Mouse (Mus musculus) midbrain, embryonic 15.5 days (tissue): Measurements from ENCODE around the gene Plekhg1. TPM values are rescaled to one million over a fixed set of nuclear protein-coding genes. Genes with fewer than 3 reads are reported as not detected.

Experiments
- ATAC-seq: fragments of 200-750 bp; cut with Nextera tagmentation; replicated peaks from 2 replicates; pipeline ENCODE4 v1.8.0; 2017; ENCODE audit warnings: moderate TSS enrichment
- H3K27ac ChIP-seq: fragments of 300-500 bp; sonication (generic); 2 replicates; pipeline ENCODE4 v1.5.1; 2015; ENCODE audit warnings: mild to moderate bottlenecking, inconsistent platforms
- H3K27me3 ChIP-seq: fragments of 300-500 bp; sonication (generic); replicated peaks from 2 replicates; pipeline ENCODE4 v1.6.1; 2015; ENCODE audit warnings: inconsistent platforms
- H3K36me3 ChIP-seq: fragments of 300-500 bp; sonication (generic); replicated peaks from 2 replicates; pipeline ENCODE4 v1.6.1; 2015; ENCODE audit warnings: inconsistent platforms
- H3K4me1 ChIP-seq: fragments of 300-500 bp; sonication (generic); 2 replicates; pipeline ENCODE4 v1.6.1; 2015; ENCODE audit warnings: inconsistent platforms
- H3K4me2 ChIP-seq: fragments of 300-500 bp; sonication (generic); 2 replicates; pipeline ENCODE4 v1.6.1; 2015; ENCODE audit warnings: inconsistent platforms, mild to moderate bottlenecking, moderate library complexity
- H3K4me3 ChIP-seq: fragments of 300-500 bp; sonication (generic); 2 replicates; pipeline ENCODE4 v1.5.1; 2015; ENCODE audit warnings: mild to moderate bottlenecking, inconsistent platforms
- H3K9ac ChIP-seq: fragments of 300-500 bp; sonication (generic); 2 replicates; pipeline ENCODE4 v1.6.1; 2015; ENCODE audit warnings: mild to moderate bottlenecking, inconsistent platforms
- H3K9me3 ChIP-seq: fragments of 300-500 bp; sonication (generic); 2 replicates; pipeline ENCODE4 v1.6.1; 2016; ENCODE audit warnings: inconsistent platforms
- WGBS: fragments of 180-500 bp; shearing (Covaris S2); methylation state at CpG from one replicate; pipeline ENCODE4 v1.1.7; 2015; ENCODE audit warnings: mixed read lengths; 5-methylcytosine and 5-hydroxymethylcytosine counted together
- polyA plus RNA-seq: library from polyadenylated mRNA; unstranded; fragments of >200 nt; fragmentation: Nextera tagmentation; extraction: Ambion mirVana; gene quantifications from 2 replicates; pipeline ENCODE4 v1.2.1, GENCODE M21; 2015

The Plekhg1 gene
- polyA plus RNA-seq, 1 experiment from 2014 or later = 8.0 TPM

- no peaks in the 10 kb centered on the region for H3K27me3 ChIP-seq
- no peaks in the 10 kb centered on the region for H3K9me3 ChIP-seq
- no peak overlapping the region for H3K4me3 ChIP-seq
- 97% methylated on average over 6 of the region's 6 CpGs for WGBS
- no peak for ATAC-seq
- H3K4me1 ChIP-seq = no peaks in the 10 kb centered on the region
- H3K4me2 ChIP-seq = no peak overlapping the region
- H3K9ac ChIP-seq = no peak overlapping the region
- H3K27ac ChIP-seq = no peak overlapping the region
- no peaks in the 10 kb centered on the region for H3K36me3 ChIP-seq
Measured at GRCm38 (mm10) chr10:3990295-3990883, 250.2 kb downstream of the Plekhg1 start.

- no peak for ATAC-seq
- H3K9ac ChIP-seq = no peak overlapping the region
- H3K27ac ChIP-seq = no peak overlapping the region
- H3K4me2 ChIP-seq = no peak overlapping the region
- H3K4me3 ChIP-seq = no peak overlapping the region
- H3K9me3 ChIP-seq = no peaks in the 10 kb centered on the region
- no peaks in the 10 kb centered on the region for H3K36me3 ChIP-seq
- no peaks in the 10 kb centered on the region for H3K4me1 ChIP-seq
- H3K27me3 ChIP-seq = no peaks in the 10 kb centered on the region
- WGBS = 91% methylated on average over 8 of the region's 8 CpGs
Measured at GRCm38 (mm10) chr10:3993365-3994102, 253.4 kb downstream of the Plekhg1 start.

- H3K27me3 ChIP-seq = no peaks in the 10 kb centered on the region
- ATAC-seq = no peak
- 85% methylated on average over 4 of the region's 4 CpGs for WGBS
- no peak overlapping the region for H3K4me3 ChIP-seq
- no peaks in the 10 kb centered on the region for H3K9me3 ChIP-seq
- H3K27ac ChIP-seq = no peak overlapping the region
- H3K9ac ChIP-seq = no peak overlapping the region
- no peaks in the 10 kb centered on the region for H3K36me3 ChIP-seq
- H3K4me1 ChIP-seq = no peaks in the 10 kb centered on the region
- H3K4me2 ChIP-seq = no peak overlapping the region
Measured at GRCm38 (mm10) chr10:3995277-3995676, 255.1 kb downstream of the Plekhg1 start.

- Histone ChIP-seq H3K36me3 (no peaks in the 10 kb centered on the region), H3K9me3 (no peaks in the 10 kb centered on the region), H3K4me2 (no peak overlapping the region), H3K9ac (no peak overlapping the region), H3K27me3 (no peaks in the 10 kb centered on the region), H3K4me1 (no peaks in the 10 kb centered on the region), H3K27ac (no peak overlapping the region), H3K4me3 (no peak overlapping the region)
- WGBS = 53% methylated on average over 15 of the region's 15 CpGs
- ATAC-seq = peak; percentile 91
Measured at GRCm38 (mm10) chr10:3996170-3996876, 256.2 kb downstream of the Plekhg1 start.

- no peaks in the 10 kb centered on the region for H3K9me3 ChIP-seq
- H3K9ac ChIP-seq = no peak overlapping the region
- H3K27me3 ChIP-seq = no peaks in the 10 kb centered on the region
- 90% methylated on average over 7 of the region's 7 CpGs for WGBS
- H3K27ac ChIP-seq = no peak overlapping the region
- no peaks in the 10 kb centered on the region for H3K36me3 ChIP-seq
- ATAC-seq = no peak
- H3K4me1 ChIP-seq = no peaks in the 10 kb centered on the region
- no peak overlapping the region for H3K4me2 ChIP-seq
- no peak overlapping the region for H3K4me3 ChIP-seq
Measured at GRCm38 (mm10) chr10:3997851-3998426, 257.8 kb downstream of the Plekhg1 start.

- H3K9me3 ChIP-seq = no peaks in the 10 kb centered on the region
- 88% methylated on average over 5 of the region's 5 CpGs for WGBS
- no peak overlapping the region for H3K9ac ChIP-seq
- no peak overlapping the region for H3K4me3 ChIP-seq
- no peak for ATAC-seq
- no peak overlapping the region for H3K4me2 ChIP-seq
- no peaks in the 10 kb centered on the region for H3K4me1 ChIP-seq
- no peaks in the 10 kb centered on the region for H3K27me3 ChIP-seq
- no peaks in the 10 kb centered on the region for H3K36me3 ChIP-seq
- no peak overlapping the region for H3K27ac ChIP-seq
Measured at GRCm38 (mm10) chr10:4002711-4003110, 262.5 kb downstream of the Plekhg1 start.

- Histone ChIP-seq H3K9me3 (no peaks in the 10 kb centered on the region), H3K27ac (no peak overlapping the region), H3K4me3 (no peak overlapping the region), H3K27me3 (no peaks in the 10 kb centered on the region), H3K4me2 (no peak overlapping the region), H3K4me1 (no peaks in the 10 kb centered on the region), H3K36me3 (no peaks in the 10 kb centered on the region), H3K9ac (no peak overlapping the region)
- 88% methylated on average over 7 of the region's 7 CpGs for WGBS
- ATAC-seq = no peak
Measured at GRCm38 (mm10) chr10:4005191-4005590, 265.0 kb downstream of the Plekhg1 start.

- Histone ChIP-seq H3K4me3 (no peak overlapping the region), H3K4me1 (no peaks in the 10 kb centered on the region), H3K27ac (no peak overlapping the region), H3K27me3 (no peaks in the 10 kb centered on the region), H3K4me2 (no peak overlapping the region), H3K9me3 (no peaks in the 10 kb centered on the region), H3K36me3 (no peaks in the 10 kb centered on the region), H3K9ac (no peak overlapping the region)
- 68% methylated on average over 7 of the region's 7 CpGs for WGBS
- ATAC-seq = 0 out of 2 replicates have a peak, but pooled peaks have one; percentile 56
Measured at GRCm38 (mm10) chr10:4006296-4007015, 266.3 kb downstream of the Plekhg1 start.

Other genes starting within 250 kb of the Plekhg1 start
- 0.28 and 0.45 TPM in 2 replicates for gene Iyd, start 200.1 kb upstream of the Plekhg1 start, polyA plus RNA-seq
- gene Mthfd1l, start 232.8 kb downstream of the Plekhg1 start, polyA plus RNA-seq = 6.0 TPM in 2 replicates